Mouse (Mus musculus) lung, embryonic 14.5 days (tissue): ENCODE measurements at regions not wholly inside any gene's neighbourhood (a gene's known extent, or its start where the extent isn't known, plus 50 kb on each side); places are given as distances from the start of the nearest gene placed in this dataset.

Source experiments
- ATAC-seq: fragments of 200-750 bp; cut with Nextera tagmentation; 2 replicates; pipeline ENCODE4 v1.8.0; 2017; ENCODE audit warnings: mild to moderate bottlenecking, moderate TSS enrichment, moderate library complexity; ENCODE audit not compliant: insufficient read depth
- DNase-seq: peaks from one replicate; pipeline ENCODE4 v3.0.0-alpha.2; 2015
- H3K27ac ChIP-seq: fragments of 300-500 bp; sonication (generic); 2 replicates; pipeline ENCODE4 v1.5.1; 2014; ENCODE audit warnings: low read depth, mild to moderate bottlenecking, moderate library complexity
- H3K27me3 ChIP-seq: fragments of 300-500 bp; sonication (generic); 2 replicates; pipeline ENCODE4 v1.6.1; 2014; ENCODE audit warnings: low read length, control low read depth; ENCODE audit not compliant: insufficient read depth
- H3K36me3 ChIP-seq: fragments of 300-500 bp; sonication (generic); 2 replicates; pipeline ENCODE4 v1.6.1; 2014; ENCODE audit warnings: control low read depth; ENCODE audit not compliant: insufficient read depth
- H3K4me1 ChIP-seq: fragments of 300-500 bp; sonication (generic); 2 replicates; pipeline ENCODE4 v1.6.1; 2014; ENCODE audit warnings: antibody characterized with exemption, control low read depth; ENCODE audit not compliant: insufficient read depth
- H3K4me2 ChIP-seq: fragments of 300-500 bp; sonication (generic); 2 replicates; pipeline ENCODE4 v1.6.1; 2014; ENCODE audit warnings: mild to moderate bottlenecking
- H3K4me3 ChIP-seq: fragments of 300-500 bp; sonication (generic); 2 replicates; pipeline ENCODE4 v1.5.1; 2014; ENCODE audit warnings: low read depth, low read length
- H3K9ac ChIP-seq: fragments of 300-500 bp; sonication (generic); 2 replicates; pipeline ENCODE4 v1.6.1; 2014
- H3K9me3 ChIP-seq: fragments of 300-500 bp; sonication (generic); 2 replicates; pipeline ENCODE4 v1.6.1; 2016; ENCODE audit warnings: low read depth, low read length, control low read depth
- CTCF ChIP-seq: IDR thresholded peaks from 2 replicates; pipeline ENCODE4 v1.5.1; 2016; ENCODE audit warnings: antibody characterized with exemption, low read depth
- WGBS: fragments of 180-500 bp; shearing (Covaris S2); extraction: QIAGEN DNeasy Blood & Tissue Kit; methylation state at CpG from one replicate; pipeline ENCODE4 v1.1.7; 2014; 5-methylcytosine and 5-hydroxymethylcytosine counted together

GRCm38 (mm10) chr4:4335216-4335615, 257.9 kb upstream of the Sdr16c6 start:
- Histone ChIP-seq H3K4me1 (no peaks in the 10 kb centered on the region), H3K9ac (no peak overlapping the region), H3K4me3 (no peak overlapping the region), H3K36me3 (no peaks in the 10 kb centered on the region), H3K9me3 (no peaks in the 10 kb centered on the region), H3K27me3 (no peaks in the 10 kb centered on the region), H3K4me2 (no peak overlapping the region), H3K27ac (no peak overlapping the region)
- 42% methylated on average over 2 of the region's 2 CpGs for WGBS
- no peak for TF ChIP-seq CTCF
- DNase-seq (no peak), ATAC-seq (no peak)

GRCm38 (mm10) chr4:4333472-4334123, 256.3 kb upstream of the Sdr16c6 start:
- Histone ChIP-seq H3K4me1 (no peaks in the 10 kb centered on the region), H3K36me3 (no peaks in the 10 kb centered on the region), H3K9ac (no peak overlapping the region), H3K27me3 (no peaks in the 10 kb centered on the region), H3K4me2 (no peak overlapping the region), H3K27ac (no peak overlapping the region), H3K4me3 (no peak overlapping the region), H3K9me3 (no peaks in the 10 kb centered on the region)
- no peak for TF ChIP-seq CTCF
- ATAC-seq = no peak
- DNase-seq = no peak
- WGBS = 66% methylated on average over 4 of the region's 4 CpGs

GRCm38 (mm10) chr4:4331105-4331504, 253.8 kb upstream of the Sdr16c6 start:
- ATAC-seq (no peak), DNase-seq (no peak)
- 76% methylated on average over 1 of the region's 1 CpGs for WGBS
- no peak for TF ChIP-seq CTCF
- no peak overlapping the region for H3K27ac ChIP-seq
- H3K36me3 ChIP-seq = no peaks in the 10 kb centered on the region
- H3K4me2 ChIP-seq = no peak overlapping the region
- H3K9me3 ChIP-seq = no peaks in the 10 kb centered on the region
- H3K27me3 ChIP-seq = no peaks in the 10 kb centered on the region
- no peak overlapping the region for H3K4me3 ChIP-seq
- no peaks in the 10 kb centered on the region for H3K4me1 ChIP-seq
- H3K9ac ChIP-seq = no peak overlapping the region

GRCm38 (mm10) chr4:4315651-4316411, 238.5 kb upstream of the Sdr16c6 start:
- no peak for TF ChIP-seq CTCF
- no peak overlapping the region for H3K4me2 ChIP-seq
- no peak overlapping the region for H3K27ac ChIP-seq
- H3K9ac ChIP-seq = no peak overlapping the region
- H3K4me3 ChIP-seq = no peak overlapping the region
- ATAC-seq (no peak), DNase-seq (peak; percentile 23)
- H3K27me3 ChIP-seq = no peaks in the 10 kb centered on the region
- no peaks in the 10 kb centered on the region for H3K36me3 ChIP-seq
- H3K4me1 ChIP-seq = no peaks in the 10 kb centered on the region
- 43% methylated on average over 3 of the region's 3 CpGs for WGBS
- H3K9me3 ChIP-seq = no peaks in the 10 kb centered on the region

GRCm38 (mm10) chr4:4311496-4311895, 234.2 kb upstream of the Sdr16c6 start:
- no peak for TF ChIP-seq CTCF
- Histone ChIP-seq H3K4me3 (no peak overlapping the region), H3K27ac (no peak overlapping the region)

GRCm38 (mm10) chr4:4306922-4307321, 229.6 kb upstream of the Sdr16c6 start:
- Histone ChIP-seq H3K4me1 (no peaks in the 10 kb centered on the region), H3K36me3 (no peaks in the 10 kb centered on the region), H3K9ac (no peak overlapping the region), H3K27ac (no peak overlapping the region), H3K27me3 (no peaks in the 10 kb centered on the region), H3K9me3 (no peaks in the 10 kb centered on the region), H3K4me2 (no peak overlapping the region), H3K4me3 (no peak overlapping the region)
- WGBS = 68% methylated on average over 3 of the region's 3 CpGs
- ATAC-seq (no peak), DNase-seq (no peak)
- TF ChIP-seq CTCF = no peak

More at GRCm38 (mm10) chr4:4311496-4311895, 234.2 kb upstream of the Sdr16c6 start:
- no peaks in the 10 kb centered on the region for H3K4me1 ChIP-seq
- no peaks in the 10 kb centered on the region for H3K27me3 ChIP-seq
- no peaks in the 10 kb centered on the region for H3K36me3 ChIP-seq
- H3K4me2 ChIP-seq = no peak overlapping the region
- H3K9me3 ChIP-seq = no peaks in the 10 kb centered on the region
- ATAC-seq (no peak), DNase-seq (no peak)
- H3K9ac ChIP-seq = no peak overlapping the region

GRCm38 (mm10) chr4:4305740-4306249, 228.5 kb upstream of the Sdr16c6 start:
- H3K27ac ChIP-seq = no peak overlapping the region

More at GRCm38 (mm10) chr4:4305740-4306249, 228.5 kb upstream of the Sdr16c6 start:
- H3K9ac ChIP-seq = no peak overlapping the region
- no peaks in the 10 kb centered on the region for H3K27me3 ChIP-seq
- DNase-seq = peak; percentile 23
- H3K36me3 ChIP-seq = no peaks in the 10 kb centered on the region
- ATAC-seq = no peak
- H3K9me3 ChIP-seq = no peaks in the 10 kb centered on the region
- no peaks in the 10 kb centered on the region for H3K4me1 ChIP-seq
- no peak for TF ChIP-seq CTCF
- no peak overlapping the region for H3K4me2 ChIP-seq
- no peak overlapping the region for H3K4me3 ChIP-seq
